Comparison of ENCODE assay signal across 8 mouse cellular contexts in genomic region chr2:59829718-59830117, GRCm38 (mm10). TPM values are rescaled to one million over a fixed set of nuclear protein-coding genes. Genes with fewer than 3 reads are reported as not detected.
DNase-seq lines count a peak whose midpoint lies in the region; ATAC-seq lines count a peak whose summit lies in the region.

No protein-coding gene starts in this region.

- WGBS in kidney, embryonic 15.5 days, result 61% methylated on average over 7 of the region's 7 CpGs
- 51% methylated on average over 7 of the region's 7 CpGs for WGBS in embryonic facial prominence, embryonic 15.5 days
- WGBS in hindbrain, embryonic 14.5 days, result 75% methylated on average over 7 of the region's 7 CpGs
- 80% methylated on average over 7 of the region's 7 CpGs for WGBS in midbrain, embryonic 14.5 days

- H3K9ac ChIP-seq in kidney, embryonic 15.5 days, result no peak overlapping the region
- H3K9ac ChIP-seq in embryonic facial prominence, embryonic 15.5 days, result no peak overlapping the region; the same call in 1 of the 2 replicates
- 0 out of 2 replicates have a peak overlapping the region, but pooled peaks have one; percentile 3 for H3K9ac ChIP-seq in hindbrain, embryonic 14.5 days
- H3K9ac ChIP-seq in midbrain, embryonic 14.5 days (replicated peaks; ENCODE audit: low read length), result no peak overlapping the region

- H3K27ac ChIP-seq in kidney, embryonic 15.5 days, result peak overlapping the region; percentile 85
- peak overlapping the region; percentile 81 for H3K27ac ChIP-seq in embryonic facial prominence, embryonic 15.5 days (replicated peaks)
- peak overlapping the region; percentile 63; the same call in 1 of the 2 replicates for H3K27ac ChIP-seq in hindbrain, embryonic 14.5 days
- H3K27ac ChIP-seq in midbrain, embryonic 14.5 days (replicated peaks; ENCODE audit: low read depth, low read length), result 0 out of 2 replicates have a peak overlapping the region, but pooled peaks have one; percentile 33

- H3K9me3 ChIP-seq in kidney, embryonic 15.5 days (replicated peaks), result no peaks in the 10 kb centered on the region
- no peaks in the 10 kb centered on the region for H3K9me3 ChIP-seq in embryonic facial prominence, embryonic 15.5 days (replicated peaks)
- no peaks in the 10 kb centered on the region for H3K9me3 ChIP-seq in hindbrain, embryonic 14.5 days (ENCODE audit: control insufficient read depth, low read length)
- H3K9me3 ChIP-seq in midbrain, embryonic 14.5 days (ENCODE audit: control insufficient read depth, low read length), result no peaks in the 10 kb centered on the region

- no peak for DNase-seq in kidney, adult 18-20 months
- DNase-seq in hindbrain, embryonic 14.5 days (ENCODE audit: low spot score), result no peak
- no peak for DNase-seq in midbrain, embryonic 14.5 days
- no peak for DNase-seq in spleen, postnatal 36 days (ENCODE audit: low spot score in 2 of 2)
- no peak for DNase-seq in thymus, postnatal 36 days
- DNase-seq in thymus, postnatal 14 days, result no peak

- peaks cover 47% of the 10 kb centered on the region for H3K36me3 ChIP-seq in kidney, embryonic 15.5 days
- H3K36me3 ChIP-seq in embryonic facial prominence, embryonic 15.5 days, result peaks cover 18% of the 10 kb centered on the region
- H3K36me3 ChIP-seq in hindbrain, embryonic 14.5 days (replicated peaks; ENCODE audit: control insufficient read depth, insufficient read depth), result no peaks in the 10 kb centered on the region
- H3K36me3 ChIP-seq in midbrain, embryonic 14.5 days (ENCODE audit: control insufficient read depth, insufficient read depth, low read length), result no peaks in the 10 kb centered on the region

- ATAC-seq in kidney, embryonic 15.5 days (replicated peaks; ENCODE audit: low FRiP score), result peak; percentile 14; the same call in 1 of the 2 replicates
- no peak for ATAC-seq in embryonic facial prominence, embryonic 15.5 days (ENCODE audit: insufficient number of reproducible peaks, low FRiP score, low TSS enrichment, low read depth)
- no peak for ATAC-seq in hindbrain, embryonic 14.5 days (ENCODE audit: low FRiP score)
- ATAC-seq in midbrain, embryonic 14.5 days (ENCODE audit: low FRiP score, low TSS enrichment), result no peak

- H3K27me3 ChIP-seq in kidney, embryonic 15.5 days, result no peaks in the 10 kb centered on the region
- no peaks in the 10 kb centered on the region for H3K27me3 ChIP-seq in embryonic facial prominence, embryonic 15.5 days
- H3K27me3 ChIP-seq in hindbrain, embryonic 14.5 days (ENCODE audit: control insufficient read depth, insufficient read depth, low read length), result no peaks in the 10 kb centered on the region
- no peaks in the 10 kb centered on the region for H3K27me3 ChIP-seq in midbrain, embryonic 14.5 days (ENCODE audit: control insufficient read depth, insufficient read depth, low read length)

- 0 out of 2 replicates have a peak overlapping the region, but pooled peaks have one; percentile 16 for H3K4me2 ChIP-seq in kidney, embryonic 15.5 days
- H3K4me2 ChIP-seq in embryonic facial prominence, embryonic 15.5 days (replicated peaks), result no peak overlapping the region
- H3K4me2 ChIP-seq in hindbrain, embryonic 14.5 days (replicated peaks), result no peak overlapping the region
- H3K4me2 ChIP-seq in midbrain, embryonic 14.5 days (ENCODE audit: low read length), result no peak overlapping the region

- H3K4me3 ChIP-seq in kidney, embryonic 15.5 days (replicated peaks), result no peak overlapping the region
- H3K4me3 ChIP-seq in embryonic facial prominence, embryonic 15.5 days (replicated peaks), result no peak overlapping the region
- H3K4me3 ChIP-seq in hindbrain, embryonic 14.5 days (replicated peaks; ENCODE audit: low read length), result no peak overlapping the region
- H3K4me3 ChIP-seq in midbrain, embryonic 14.5 days (replicated peaks; ENCODE audit: low read depth, low read length), result no peak overlapping the region

- peaks cover 42% of the 10 kb centered on the region for H3K4me1 ChIP-seq in kidney, embryonic 15.5 days
- peaks cover 34% of the 10 kb centered on the region for H3K4me1 ChIP-seq in embryonic facial prominence, embryonic 15.5 days
- peaks cover 21% of the 10 kb centered on the region for H3K4me1 ChIP-seq in hindbrain, embryonic 14.5 days (replicated peaks; ENCODE audit: control insufficient read depth, insufficient read depth, low read length)
- peaks cover 21% of the 10 kb centered on the region; the same call in 1 of the 2 replicates for H3K4me1 ChIP-seq in midbrain, embryonic 14.5 days (ENCODE audit: control insufficient read depth, insufficient read depth, low read length)

RNA-seq across cellular contexts. Expression of gene Wdsub1, which starts 52.7 kb away (rescaled TPM):
- polyA plus RNA-seq in kidney, embryonic 15.5 days (2015; fragmentation: Nextera tagmentation; extraction: Ambion mirVana), result 38.1 and 41.2 TPM in 2 replicates
- 42.3 and 49.6 TPM in 2 replicates for polyA plus RNA-seq in embryonic facial prominence, embryonic 15.5 days (2015; fragmentation: Nextera tagmentation; extraction: Ambion mirVana)
- 14.0 and 16.6 TPM in 2 replicates for polyA plus RNA-seq in hindbrain, embryonic 14.5 days (2014; fragmentation: Nextera tagmentation; extraction: Ambion mirVana)
- 9.5 and 11.1 TPM in 2 replicates for polyA plus RNA-seq in midbrain, embryonic 14.5 days (2014; fragmentation: Nextera tagmentation; extraction: Ambion mirVana)

Comparison
In these comparisons a context has a peak if more than half of its experiments do, and no peak if none do; other contexts are left out.
1. H3K27ac ChIP-seq: peak in every context shown above with its lines; median percentile 85 in kidney, embryonic 15.5 days; 81 in embryonic facial prominence, embryonic 15.5 days; 63 in hindbrain, embryonic 14.5 days; 33 in midbrain, embryonic 14.5 days.